Mouse (Mus musculus): ENCODE results near the gene Clrn3. TPM values are rescaled to one million over a fixed set of nuclear protein-coding genes. Genes with fewer than 3 reads are reported as not detected.

Gene Clrn3
- polyA plus RNA-seq, 1 experiment: 0.58 TPM

DNA sequence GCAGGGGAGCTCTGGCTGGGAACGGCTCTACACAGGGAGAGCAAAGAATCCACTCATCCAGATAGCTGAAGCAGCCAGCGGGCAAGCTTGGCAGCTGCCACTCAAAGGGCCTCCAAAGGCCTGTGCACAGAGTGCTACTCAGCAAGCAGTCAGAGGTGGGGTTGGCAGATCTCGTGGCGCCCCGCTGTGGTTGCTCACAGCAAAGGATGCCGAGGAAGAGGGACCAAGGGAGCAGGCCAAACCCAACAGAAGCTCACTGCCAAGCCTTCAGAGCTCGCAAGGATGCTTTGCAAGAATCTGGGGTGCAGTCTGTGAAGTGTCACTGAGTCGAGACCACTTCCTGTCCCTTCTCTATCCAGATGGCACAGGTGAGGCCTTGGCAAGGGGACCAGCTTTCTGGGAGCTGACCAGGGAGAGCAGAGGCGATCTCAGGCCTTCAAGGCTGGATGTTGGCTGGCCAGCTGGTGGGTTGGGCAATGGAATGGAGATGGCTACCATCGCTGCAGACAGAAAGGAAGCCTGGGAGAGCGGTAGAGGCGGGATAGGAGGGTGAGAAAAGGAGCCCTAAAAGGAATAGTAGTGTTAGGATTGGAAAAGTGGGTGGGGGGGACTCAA lies 42.6 kb downstream of the Clrn3 start:
- Histone ChIP-seq H3K27me3 (ENCODE audit: control insufficient read depth, insufficient read depth, low read length) (no peaks in the 10 kb centered on the region), H3K27ac (ENCODE audit: control insufficient read depth, insufficient read depth, low read length) (no peak overlapping the region), H3K4me1 (replicated peaks; ENCODE audit: control insufficient read depth, insufficient read depth, low read length) (no peaks in the 10 kb centered on the region), H3K4me3 (ENCODE audit: control insufficient read depth, insufficient read depth, low read length) (no peak overlapping the region), H3K36me3 (ENCODE audit: control insufficient read depth, insufficient read depth, low read length) (no peaks in the 10 kb centered on the region)
- no peak for DNase-seq
- TF ChIP-seq CTCF (IDR thresholded peaks at IDR 0.05; ENCODE audit: borderline replicate concordance, control insufficient read depth, extremely low read depth, insufficient read depth, low read length, poor library complexity): no peak
- no peak for TF ChIP-seq POLR2A (IDR thresholded peaks at IDR 0.05; ENCODE audit: control insufficient read depth, extremely low read depth, insufficient read depth, low read length, poor library complexity)
- 52% methylated on average over 12 of the region's 12 CpGs for WGBS

DNA sequence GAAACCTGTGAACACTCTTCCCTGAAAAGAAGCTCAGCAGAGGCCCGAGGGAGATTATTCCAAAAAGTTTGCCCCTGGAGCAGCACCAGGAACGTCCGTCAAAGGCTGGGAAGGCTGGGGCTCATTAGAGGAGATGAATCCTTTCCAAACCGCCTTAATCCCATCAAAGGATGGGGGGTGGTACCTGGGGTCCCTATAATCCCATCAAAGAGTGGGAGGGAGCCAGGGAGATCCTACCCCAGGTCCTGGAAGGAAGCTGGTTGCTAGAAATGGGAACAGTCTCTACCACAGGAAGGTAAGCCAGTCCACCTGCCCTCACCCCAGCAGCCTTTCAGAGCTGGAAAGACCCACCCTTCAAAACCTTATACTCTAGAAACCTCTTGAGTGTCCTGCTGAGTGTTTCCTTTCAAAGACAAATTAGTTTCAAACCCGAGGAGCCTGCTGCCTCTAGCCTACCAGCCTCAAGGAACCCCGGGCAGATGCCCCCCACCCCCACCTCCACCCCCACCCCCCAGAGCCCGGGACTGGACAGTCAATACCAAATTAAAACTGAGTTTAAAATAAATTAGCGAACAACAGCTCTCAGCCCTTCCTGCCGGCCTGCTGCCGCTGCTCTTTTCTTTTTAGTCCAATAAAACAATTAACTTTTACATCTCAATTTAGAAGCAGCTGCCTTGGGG lies 43.2 kb downstream of the Clrn3 start:
- WGBS: 49% methylated on average over 10 of the region's 10 CpGs
- Histone ChIP-seq H3K36me3 (ENCODE audit: control insufficient read depth, insufficient read depth, low read length) (no peaks in the 10 kb centered on the region), H3K4me1 (replicated peaks; ENCODE audit: control insufficient read depth, insufficient read depth, low read length) (no peaks in the 10 kb centered on the region), H3K27me3 (ENCODE audit: control insufficient read depth, insufficient read depth, low read length) (no peaks in the 10 kb centered on the region), H3K4me3 (ENCODE audit: control insufficient read depth, insufficient read depth, low read length) (no peak overlapping the region), H3K27ac (ENCODE audit: control insufficient read depth, insufficient read depth, low read length) (no peak overlapping the region)
- TF ChIP-seq CTCF (IDR thresholded peaks at IDR 0.05; ENCODE audit: borderline replicate concordance, control insufficient read depth, extremely low read depth, insufficient read depth, low read length, poor library complexity): no peak
- DNase-seq: no peak

DNA sequence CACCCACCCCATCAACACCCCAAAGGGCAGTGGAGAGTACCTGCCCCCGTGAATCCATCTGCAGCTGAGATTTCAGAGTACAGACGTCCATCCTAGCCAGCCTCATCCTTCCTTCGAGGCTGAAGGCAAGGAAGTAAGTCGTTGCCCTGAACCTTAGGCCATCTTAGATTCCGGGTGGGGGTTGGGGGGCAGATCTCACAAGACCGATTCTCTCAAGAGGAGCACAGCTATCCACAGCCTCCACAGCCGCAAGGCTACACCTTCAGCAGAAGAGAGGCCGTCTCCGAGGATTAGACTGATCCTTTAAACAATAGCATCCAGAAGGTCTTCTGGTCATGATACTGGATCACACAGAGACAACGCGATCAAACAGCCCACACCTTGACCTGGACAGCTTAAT lies 44.1 kb downstream of the Clrn3 start:
- TF ChIP-seq POLR2A (IDR thresholded peaks at IDR 0.05; ENCODE audit: control insufficient read depth, extremely low read depth, insufficient read depth, low read length, poor library complexity) (no peak), CTCF (IDR thresholded peaks at IDR 0.05; ENCODE audit: borderline replicate concordance, control insufficient read depth, extremely low read depth, insufficient read depth, low read length, poor library complexity) (no peak)
- no peak for DNase-seq
- 65% methylated on average over 11 of the region's 11 CpGs for WGBS
- no peak overlapping the region for H3K4me3 ChIP-seq (ENCODE audit: control insufficient read depth, insufficient read depth, low read length)
- no peak overlapping the region for H3K27ac ChIP-seq (ENCODE audit: control insufficient read depth, insufficient read depth, low read length)
- H3K27me3 ChIP-seq (ENCODE audit: control insufficient read depth, insufficient read depth, low read length): no peaks in the 10 kb centered on the region
- H3K4me1 ChIP-seq (replicated peaks; ENCODE audit: control insufficient read depth, insufficient read depth, low read length): no peaks in the 10 kb centered on the region
- no peaks in the 10 kb centered on the region for H3K36me3 ChIP-seq (ENCODE audit: control insufficient read depth, insufficient read depth, low read length)

DNA sequence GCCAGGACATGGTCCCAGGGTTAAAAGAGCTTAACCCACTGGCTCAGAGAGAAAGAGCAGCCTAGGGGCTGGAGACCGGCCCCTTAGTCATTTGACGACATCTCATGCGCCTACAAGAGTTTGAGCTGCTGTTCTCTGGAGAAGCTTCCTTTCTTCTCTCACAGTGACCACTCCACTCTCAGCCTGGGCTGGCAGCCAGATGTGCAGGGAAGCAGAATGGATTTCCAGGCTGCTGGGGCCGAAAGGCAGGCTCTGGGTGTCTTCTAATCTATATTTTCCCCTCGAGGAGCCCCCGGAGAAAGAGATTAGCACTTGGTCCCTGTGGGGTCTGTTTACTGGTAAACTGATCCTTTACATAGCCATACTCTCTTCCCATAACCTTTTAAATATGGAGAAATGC lies 44.7 kb downstream of the Clrn3 start:
- Histone ChIP-seq H3K27me3 (ENCODE audit: control insufficient read depth, insufficient read depth, low read length) (no peaks in the 10 kb centered on the region), H3K36me3 (ENCODE audit: control insufficient read depth, insufficient read depth, low read length) (no peaks in the 10 kb centered on the region), H3K4me3 (ENCODE audit: control insufficient read depth, insufficient read depth, low read length) (no peak overlapping the region), H3K27ac (ENCODE audit: control insufficient read depth, insufficient read depth, low read length) (no peak overlapping the region), H3K4me1 (replicated peaks; ENCODE audit: control insufficient read depth, insufficient read depth, low read length) (no peaks in the 10 kb centered on the region)
- TF ChIP-seq POLR2A (IDR thresholded peaks at IDR 0.05; ENCODE audit: control insufficient read depth, extremely low read depth, insufficient read depth, low read length, poor library complexity): no peak
- no peak for TF ChIP-seq CTCF (IDR thresholded peaks at IDR 0.05; ENCODE audit: borderline replicate concordance, control insufficient read depth, extremely low read depth, insufficient read depth, low read length, poor library complexity)
- WGBS: 75% methylated on average over 6 of the region's 6 CpGs
- no peak for DNase-seq

DNA sequence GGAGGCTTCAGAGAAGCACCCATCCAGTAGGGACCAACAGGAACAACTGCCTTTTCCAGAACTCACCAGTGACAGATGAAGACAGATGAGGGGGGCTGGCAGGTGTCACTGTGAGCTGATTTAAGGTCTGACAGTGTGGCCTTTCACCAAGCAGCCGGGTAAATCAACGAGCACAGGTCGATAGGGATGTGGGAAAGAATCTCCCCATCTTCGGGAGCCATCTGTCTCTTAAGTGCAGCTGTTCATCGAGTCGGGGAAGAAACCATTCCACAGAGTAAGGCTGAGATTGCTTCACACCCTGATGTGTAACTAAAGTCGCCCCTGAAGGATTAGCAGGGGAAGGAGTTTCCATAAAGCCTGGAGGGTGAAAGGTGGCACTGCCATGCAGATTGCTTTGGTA lies 47.3 kb downstream of the Clrn3 start:
- WGBS: 45% methylated on average over 7 of the region's 7 CpGs
- Histone ChIP-seq H3K27ac (ENCODE audit: control insufficient read depth, insufficient read depth, low read length) (no peak overlapping the region), H3K27me3 (ENCODE audit: control insufficient read depth, insufficient read depth, low read length) (no peaks in the 10 kb centered on the region)

DNA sequence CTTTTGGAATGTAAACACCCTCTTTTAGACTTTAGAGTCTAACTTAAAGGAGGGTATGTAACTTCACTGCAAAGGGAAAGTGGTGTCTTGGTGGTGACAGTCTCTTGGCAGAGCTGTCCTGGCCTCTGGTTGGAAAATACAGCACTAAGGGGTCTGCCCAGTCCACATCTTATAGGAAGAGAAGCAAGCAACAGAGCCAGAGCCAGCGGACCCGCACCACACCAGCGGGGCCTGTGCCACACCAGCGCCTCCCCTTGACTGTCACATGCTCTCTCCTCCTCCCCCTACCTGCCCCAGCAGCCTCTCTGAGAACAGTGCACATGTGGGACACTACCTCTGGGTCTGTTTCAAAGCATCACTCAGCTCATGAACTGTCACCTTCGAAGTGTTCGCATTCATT lies 48.5 kb downstream of the Clrn3 start:
- no peaks in the 10 kb centered on the region for H3K27me3 ChIP-seq (ENCODE audit: control insufficient read depth, insufficient read depth, low read length)
- TF ChIP-seq CTCF (IDR thresholded peaks at IDR 0.05; ENCODE audit: borderline replicate concordance, control insufficient read depth, extremely low read depth, insufficient read depth, low read length, poor library complexity) (no peak), POLR2A (IDR thresholded peaks at IDR 0.05; ENCODE audit: control insufficient read depth, extremely low read depth, insufficient read depth, low read length, poor library complexity) (no peak)
- no peaks in the 10 kb centered on the region for H3K36me3 ChIP-seq (ENCODE audit: control insufficient read depth, insufficient read depth, low read length)
- no peaks in the 10 kb centered on the region for H3K4me1 ChIP-seq (replicated peaks; ENCODE audit: control insufficient read depth, insufficient read depth, low read length)
- 89% methylated on average over 6 of the region's 6 CpGs for WGBS
- no peak overlapping the region for H3K27ac ChIP-seq (ENCODE audit: control insufficient read depth, insufficient read depth, low read length)
- no peak for DNase-seq
- no peak overlapping the region for H3K4me3 ChIP-seq (ENCODE audit: control insufficient read depth, insufficient read depth, low read length)

More for the DNA sequence above, 47.3 kb downstream of the Clrn3 start:
- no peak for TF ChIP-seq POLR2A (IDR thresholded peaks at IDR 0.05; ENCODE audit: control insufficient read depth, extremely low read depth, insufficient read depth, low read length, poor library complexity)
- TF ChIP-seq CTCF (IDR thresholded peaks at IDR 0.05; ENCODE audit: borderline replicate concordance, control insufficient read depth, extremely low read depth, insufficient read depth, low read length, poor library complexity): no peak
- Histone ChIP-seq H3K36me3 (ENCODE audit: control insufficient read depth, insufficient read depth, low read length) (no peaks in the 10 kb centered on the region), H3K4me1 (replicated peaks; ENCODE audit: control insufficient read depth, insufficient read depth, low read length) (no peaks in the 10 kb centered on the region), H3K4me3 (ENCODE audit: control insufficient read depth, insufficient read depth, low read length) (no peak overlapping the region)
- no peak for DNase-seq
